Mouse (Mus musculus) myocyte (in vitro differentiated cells): ENCODE measurements at regions not wholly inside any gene's neighbourhood (a gene's known extent, or its start where the extent isn't known, plus 50 kb on each side); places are given as distances from the start of the nearest gene placed in this dataset.

ENCODE experiments used
- CEBPB ChIP-seq: IDR thresholded peaks from 2 replicates; pipeline ENCODE4 v1.6.1; 2011; ENCODE audit warnings: mild to moderate bottlenecking, moderate library complexity; ENCODE audit not compliant: poor library complexity, insufficient read depth, severe bottlenecking
- E2F4 ChIP-seq: IDR thresholded peaks from one replicate; pipeline ENCODE4 v1.6.1; 2011; ENCODE audit warnings: mild to moderate bottlenecking, control low read depth, moderate library complexity; ENCODE audit not compliant: insufficient read depth
- MAX ChIP-seq: IDR thresholded peaks from one replicate; pipeline ENCODE4 v1.6.1; 2011; ENCODE audit warnings: low read depth, mild to moderate bottlenecking, control low read depth
- MYOG ChIP-seq, 3 experiments: IDR thresholded peaks; one replicate each; pipeline ENCODE4 v1.6.1; 2011; ENCODE audit warnings: control low read depth in 2 of 3, low read depth in 2 of 3, mild to moderate bottlenecking in 2 of 3; ENCODE audit not compliant: insufficient read length in 2 of 3, control insufficient read depth in 1 of 3, insufficient read depth in 1 of 3
- POLR2A ChIP-seq: IDR thresholded peaks from one replicate; pipeline ENCODE4 v1.6.1; 2011; ENCODE audit warnings: low read depth, mild to moderate bottlenecking, control low read depth, moderate library complexity; ENCODE audit not compliant: insufficient read length
- SRF ChIP-seq: IDR thresholded peaks from one replicate; pipeline ENCODE4 v1.6.1; 2011; ENCODE audit warnings: low read depth; ENCODE audit not compliant: control insufficient read depth, insufficient read length
- TCF12 ChIP-seq: IDR thresholded peaks from one replicate; pipeline ENCODE4 v1.6.1; 2011; ENCODE audit warnings: mild to moderate bottlenecking, control low read depth; ENCODE audit not compliant: poor library complexity, insufficient read depth, severe bottlenecking
- TCF3 ChIP-seq: IDR thresholded peaks from one replicate; pipeline ENCODE4 v1.6.1; 2011; ENCODE audit warnings: low read depth, control low read depth; ENCODE audit not compliant: insufficient read length
- USF1 ChIP-seq: IDR thresholded peaks from one replicate; pipeline ENCODE4 v1.6.1; 2011; ENCODE audit warnings: low read depth, mild to moderate bottlenecking, control low read depth, moderate library complexity

- no peak for TF ChIP-seq E2F4
- TF ChIP-seq POLR2A, result no peak
- no peak for TF ChIP-seq USF1
- TF ChIP-seq MAX, result no peak
- no peak for TF ChIP-seq MYOG (IDR thresholded peaks at IDR 0.05; ENCODE audit: control insufficient read depth in 1 of 3, insufficient read depth in 1 of 3, insufficient read length in 2 of 3, low read depth in 2 of 3)
- no peak for TF ChIP-seq CEBPB
- TF ChIP-seq SRF, result no peak
- TF ChIP-seq TCF12, result no peak
- TF ChIP-seq TCF3, result no peak
Measured at GRCm38 (mm10) chr1:23689398-23689797, 72.2 kb upstream of the B3gat2 start.
